Mouse (Mus musculus) kidney, embryonic 14.5 days (tissue): ENCODE measurements at regions not wholly inside any gene's neighbourhood (a gene's known extent, or its start where the extent isn't known, plus 50 kb on each side); places are given as distances from the start of the nearest gene placed in this dataset.

Experiments used
- ATAC-seq: fragments of 200-750 bp; cut with Nextera tagmentation; 2 replicates; pipeline ENCODE4 v1.8.0; 2017; ENCODE audit warnings: moderate number of reproducible peaks, mild to moderate bottlenecking, moderate TSS enrichment, moderate library complexity; ENCODE audit not compliant: low FRiP score, low TSS enrichment
- H3K27ac ChIP-seq: fragments of 300-500 bp; sonication (generic); 2 replicates; pipeline ENCODE4 v1.5.1; 2014; ENCODE audit warnings: low read depth, mild to moderate bottlenecking, low read length, moderate library complexity, mixed read lengths
- H3K27me3 ChIP-seq: fragments of 300-500 bp; sonication (generic); 2 replicates; pipeline ENCODE4 v1.6.1; 2014; ENCODE audit warnings: mild to moderate bottlenecking, low read length; ENCODE audit not compliant: control insufficient read depth, insufficient read depth
- H3K36me3 ChIP-seq: fragments of 300-500 bp; sonication (generic); 2 replicates; pipeline ENCODE4 v1.6.1; 2014; ENCODE audit warnings: low read length, mixed read lengths; ENCODE audit not compliant: control insufficient read depth, insufficient read depth
- H3K4me1 ChIP-seq: fragments of 300-500 bp; sonication (generic); 2 replicates; pipeline ENCODE4 v1.6.1; 2014; ENCODE audit warnings: low read length, mixed read lengths; ENCODE audit not compliant: control insufficient read depth, insufficient read depth
- H3K4me2 ChIP-seq: fragments of 300-500 bp; sonication (generic); replicated peaks from 2 replicates; pipeline ENCODE4 v1.6.1; 2014; ENCODE audit warnings: low read depth, mild to moderate bottlenecking, low read length
- H3K4me3 ChIP-seq: fragments of 300-500 bp; sonication (generic); 2 replicates; pipeline ENCODE4 v1.5.1; 2014; ENCODE audit warnings: mild to moderate bottlenecking, low read length
- H3K9ac ChIP-seq: fragments of 300-500 bp; sonication (generic); 2 replicates; pipeline ENCODE4 v1.6.1; 2014; ENCODE audit warnings: low read depth, mild to moderate bottlenecking, low read length, moderate library complexity
- H3K9me3 ChIP-seq: fragments of 300-500 bp; sonication (generic); 2 replicates; pipeline ENCODE4 v1.6.1; 2016; ENCODE audit warnings: low read length; ENCODE audit not compliant: control insufficient read depth
- WGBS: fragments of 180-500 bp; shearing (Covaris S2); extraction: QIAGEN DNeasy Blood & Tissue Kit; methylation state at CpG from one replicate; pipeline ENCODE4 v1.1.7; 2014; 5-methylcytosine and 5-hydroxymethylcytosine counted together

DNA sequence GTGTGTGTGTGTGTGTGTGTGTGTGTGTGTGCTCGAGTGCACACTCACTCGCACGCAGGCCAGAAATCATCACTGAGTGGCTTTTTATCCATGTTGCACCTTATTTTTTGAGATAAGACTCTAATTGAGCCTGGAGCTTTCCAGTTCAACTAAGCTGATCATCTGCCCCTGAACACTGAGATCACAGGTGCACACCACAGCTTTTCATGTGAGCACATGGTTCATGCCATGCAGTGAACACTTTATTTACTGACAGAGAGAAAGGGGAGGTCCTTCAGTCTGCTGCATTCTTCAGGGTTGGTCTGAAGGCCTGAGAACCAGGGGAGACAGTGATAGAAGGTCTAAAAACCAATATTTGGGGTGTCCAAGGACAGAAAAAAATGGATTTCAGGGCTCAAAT, 161.7 kb upstream of the Olig3 start:
- Histone ChIP-seq H3K4me3 (no peak overlapping the region), H3K9ac (no peak overlapping the region), H3K4me1 (no peaks in the 10 kb centered on the region), H3K36me3 (no peaks in the 10 kb centered on the region), H3K27ac (no peak overlapping the region), H3K4me2 (no peak overlapping the region), H3K27me3 (no peaks in the 10 kb centered on the region), H3K9me3 (no peaks in the 10 kb centered on the region)
- no peak for ATAC-seq
- WGBS, result 93% methylated on average over 3 of the region's 3 CpGs

- 79% methylated on average over 5 of the region's 5 CpGs for WGBS
- Histone ChIP-seq H3K4me3 (no peak overlapping the region), H3K9ac (no peak overlapping the region), H3K9me3 (no peaks in the 10 kb centered on the region), H3K27me3 (no peaks in the 10 kb centered on the region), H3K4me1 (no peaks in the 10 kb centered on the region), H3K27ac (no peak overlapping the region), H3K36me3 (no peaks in the 10 kb centered on the region), H3K4me2 (no peak overlapping the region)
- ATAC-seq, result no peak
These were observed 163.2 kb upstream of the Olig3 start for GRCm38 (mm10) chr10:19192971-19193758.

DNA sequence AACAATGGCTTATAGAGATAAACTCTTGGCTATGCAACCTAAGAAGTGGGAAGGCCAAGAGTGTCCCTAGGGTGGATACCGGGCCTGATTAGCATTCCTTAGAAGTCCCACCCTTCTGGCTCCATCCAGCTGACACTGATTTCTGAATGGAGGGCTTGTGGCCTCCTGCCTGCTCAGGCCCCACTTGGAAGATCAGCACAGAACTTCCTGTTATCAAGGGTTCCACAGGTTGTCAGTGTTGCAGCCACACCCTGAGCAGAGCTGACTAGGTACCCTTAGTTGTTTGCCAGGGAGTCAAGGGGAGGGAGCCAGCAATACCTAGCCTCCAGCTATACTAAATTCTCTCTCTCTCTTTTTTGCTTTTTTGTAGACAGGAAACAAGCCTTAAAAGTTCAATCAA, 164.1 kb upstream of the Olig3 start:
- ATAC-seq, result no peak
- 14% methylated on average over 1 of the region's 1 CpGs for WGBS
- H3K9ac ChIP-seq, result no peak overlapping the region

GRCm38 (mm10) chr10:19188082-19188742, 168.1 kb upstream of the Olig3 start:
- no peak overlapping the region; the same call in 1 of the 2 replicates for H3K9ac ChIP-seq
- ATAC-seq, result peak; percentile 74
- 14% methylated on average over 13 of the region's 13 CpGs for WGBS

More for the DNA sequence above, 164.1 kb upstream of the Olig3 start:
- no peak overlapping the region for H3K27ac ChIP-seq
- no peaks in the 10 kb centered on the region for H3K9me3 ChIP-seq
- H3K4me2 ChIP-seq, result no peak overlapping the region
- peaks cover 8% of the 10 kb centered on the region for H3K27me3 ChIP-seq
- H3K4me1 ChIP-seq, result no peaks in the 10 kb centered on the region
- H3K4me3 ChIP-seq, result no peak overlapping the region
- H3K36me3 ChIP-seq, result no peaks in the 10 kb centered on the region

GRCm38 (mm10) chr10:19187716-19188081, 168.6 kb upstream of the Olig3 start:
- no peaks in the 10 kb centered on the region for H3K9me3 ChIP-seq
- peak overlapping the region; percentile 41 for H3K4me2 ChIP-seq
- no peak overlapping the region for H3K27ac ChIP-seq
- peaks cover 11% of the 10 kb centered on the region for H3K27me3 ChIP-seq
- H3K9ac ChIP-seq, result no peak overlapping the region; the same call in 1 of the 2 replicates
- no peaks in the 10 kb centered on the region for H3K36me3 ChIP-seq
- H3K4me3 ChIP-seq, result peak overlapping the region; percentile 26
- no peaks in the 10 kb centered on the region for H3K4me1 ChIP-seq
- 35% methylated on average over 4 of the region's 4 CpGs for WGBS
- no peak for ATAC-seq

More at GRCm38 (mm10) chr10:19188082-19188742, 168.1 kb upstream of the Olig3 start:
- no peaks in the 10 kb centered on the region for H3K36me3 ChIP-seq
- peak overlapping the region; percentile 41 for H3K4me2 ChIP-seq
- H3K27ac ChIP-seq, result no peak overlapping the region
- H3K9me3 ChIP-seq, result no peaks in the 10 kb centered on the region
- H3K4me3 ChIP-seq, result peak overlapping the region; percentile 26
- no peaks in the 10 kb centered on the region for H3K4me1 ChIP-seq
- H3K27me3 ChIP-seq, result peaks cover 11% of the 10 kb centered on the region

- no peak overlapping the region for H3K4me3 ChIP-seq
- peaks cover 11% of the 10 kb centered on the region for H3K27me3 ChIP-seq
- H3K4me2 ChIP-seq, result no peak overlapping the region
- no peaks in the 10 kb centered on the region for H3K36me3 ChIP-seq
- WGBS, result 95% methylated on average over 2 of the region's 2 CpGs
- no peak overlapping the region for H3K27ac ChIP-seq
- H3K9ac ChIP-seq, result no peak overlapping the region
- H3K9me3 ChIP-seq, result no peaks in the 10 kb centered on the region
- ATAC-seq, result no peak
- no peaks in the 10 kb centered on the region for H3K4me1 ChIP-seq
These were observed 169.2 kb upstream of the Olig3 start for GRCm38 (mm10) chr10:19187084-19187615.

DNA sequence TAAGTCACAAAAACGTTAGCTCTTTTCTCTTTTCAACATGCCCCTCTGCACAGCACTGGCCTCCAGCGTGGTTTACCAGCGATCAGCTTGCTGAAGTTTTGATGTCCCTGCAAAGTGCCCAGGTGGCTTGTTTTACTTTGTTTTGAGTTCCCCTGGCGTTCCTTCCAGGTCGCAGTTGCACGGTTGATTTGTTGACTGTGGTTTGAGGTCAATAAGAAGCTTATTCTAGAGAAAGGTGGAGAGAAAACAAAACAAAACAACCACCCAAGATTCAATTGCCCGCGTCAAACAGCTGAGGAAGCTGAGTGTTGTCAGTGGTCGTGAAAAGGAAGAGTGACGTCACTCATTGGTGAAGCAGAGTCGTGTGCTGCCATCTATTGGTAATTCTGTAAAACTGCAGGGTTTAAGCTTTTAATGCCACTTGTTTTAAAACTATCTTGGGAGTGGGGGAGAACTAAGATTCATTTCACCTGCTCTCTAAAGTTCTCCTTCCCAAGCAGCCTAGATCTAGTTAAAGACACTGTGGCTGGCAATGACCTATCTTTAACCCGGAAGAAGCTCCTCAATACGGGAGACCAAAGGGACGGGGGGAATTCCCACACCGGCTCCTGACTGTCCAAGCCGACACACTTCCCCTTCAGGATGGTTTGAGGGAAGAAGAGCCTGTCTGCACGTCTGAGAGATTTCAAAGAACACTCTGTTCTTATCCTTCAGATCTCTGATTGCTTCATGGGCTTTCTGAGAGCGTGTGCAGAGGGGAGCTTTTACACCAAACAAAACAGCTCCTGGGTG, 170.3 kb upstream of the Olig3 start:
- 9% methylated on average over 18 of the region's 18 CpGs for WGBS
- peak; percentile 82; the same call in 1 of the 2 replicates for ATAC-seq
- Histone ChIP-seq H3K9ac (peak overlapping the region; percentile 42; the same call in 1 of the 2 replicates), H3K36me3 (no peaks in the 10 kb centered on the region), H3K9me3 (no peaks in the 10 kb centered on the region), H3K4me1 (no peaks in the 10 kb centered on the region), H3K27ac (no peak overlapping the region), H3K27me3 (peaks cover 11% of the 10 kb centered on the region), H3K4me3 (peak overlapping the region; percentile 23), H3K4me2 (peak overlapping the region; percentile 40)

GRCm38 (mm10) chr10:19184886-19185285, 169.4 kb upstream of the Tnfaip3 start:
- ATAC-seq, result no peak
- WGBS, result 88% methylated on average over 7 of the region's 7 CpGs

More at GRCm38 (mm10) chr10:19184886-19185285, 169.4 kb upstream of the Tnfaip3 start:
- Histone ChIP-seq H3K9me3 (no peaks in the 10 kb centered on the region), H3K27me3 (peaks cover 11% of the 10 kb centered on the region), H3K27ac (no peak overlapping the region), H3K36me3 (no peaks in the 10 kb centered on the region), H3K4me2 (no peak overlapping the region), H3K9ac (no peak overlapping the region), H3K4me1 (no peaks in the 10 kb centered on the region), H3K4me3 (no peak overlapping the region)
